ENCODE assay signal across 8 mouse cellular contexts in the genomic region with DNA sequence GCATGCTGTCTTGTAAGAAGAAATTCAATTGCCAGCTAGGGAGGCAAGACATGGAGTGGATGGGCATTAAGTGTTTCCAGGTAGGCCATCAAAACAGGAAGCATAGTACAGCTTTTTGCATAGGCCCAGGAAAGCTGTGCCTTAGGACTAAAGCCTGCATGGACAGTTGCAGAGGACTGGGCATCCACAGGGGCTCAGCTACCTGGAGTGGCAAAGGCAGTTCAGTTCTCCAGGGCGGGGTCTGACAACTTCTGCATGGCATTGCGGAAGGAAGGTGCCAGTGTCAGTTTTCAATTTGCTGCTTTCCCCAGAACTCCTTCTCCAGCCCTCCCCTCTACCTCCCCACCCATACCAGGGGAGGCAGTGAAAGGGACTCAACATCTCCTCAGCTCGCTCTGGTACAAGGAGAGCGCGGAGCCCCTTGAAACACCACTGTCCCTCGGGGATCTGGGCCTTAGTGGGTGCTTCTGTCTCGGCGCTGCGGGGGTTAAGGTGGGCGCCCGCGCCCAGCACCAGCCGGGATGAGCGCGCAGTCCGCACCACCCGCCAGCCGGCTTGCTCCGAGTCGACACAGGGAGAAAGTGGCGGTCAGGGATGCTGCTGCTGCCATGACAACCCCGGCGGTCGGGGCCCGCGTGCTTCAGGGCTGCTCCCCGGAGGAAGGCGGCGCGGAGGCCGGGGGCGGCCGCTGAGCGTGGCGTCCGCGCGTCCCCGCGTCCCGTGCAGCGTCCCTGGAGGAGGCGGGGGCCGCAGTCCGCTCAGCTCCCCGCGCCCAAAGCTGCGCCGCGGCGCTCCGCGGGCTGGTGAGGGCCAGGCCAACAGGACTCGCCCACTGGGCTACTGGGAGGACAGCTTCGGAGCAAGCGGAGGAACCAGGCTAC.
DNase-seq lines count a peak whose midpoint lies in the region; ATAC-seq lines count a peak whose summit lies in the region.

No protein-coding gene starts in this region.

- H3K4me2 ChIP-seq in midbrain, embryonic 13.5 days (replicated peaks): peak overlapping the region; percentile 85

- no peaks in the 10 kb centered on the region for H3K9me3 ChIP-seq in midbrain, embryonic 13.5 days

- peaks cover 24% of the 10 kb centered on the region for H3K4me1 ChIP-seq in midbrain, embryonic 13.5 days (replicated peaks)

- H3K36me3 ChIP-seq in midbrain, embryonic 13.5 days: no peaks in the 10 kb centered on the region

- peak; percentile 94 for ATAC-seq in midbrain, embryonic 13.5 days

- WGBS in midbrain, embryonic 13.5 days: under 1% methylated on average over 55 of the region's 56 CpGs

- peak; percentile 6 for DNase-seq in ovary, postnatal 10 days (ENCODE audit: low spot score)
- DNase-seq in ovary, postnatal 14 days (ENCODE audit: low spot score): no peak
- peak; percentile 31 to 58 for DNase-seq in cerebellum, postnatal 4 days (ENCODE audit: low spot score in 2 of 2)
- peak; percentile 9 for DNase-seq in gastrocnemius, postnatal 25 days
- DNase-seq in layer of hippocampus, postnatal 25 days (ENCODE audit: extremely low spot score in 1 of 2, low spot score in 1 of 2): peak; percentile 27 to 41
- peak; percentile 47 for DNase-seq in testis, postnatal 10 days (ENCODE audit: low spot score)
- no peak for DNase-seq in thymus, postnatal 25 days

- H3K9ac ChIP-seq in midbrain, embryonic 13.5 days (replicated peaks): peak overlapping the region; percentile 67

- H3K27me3 ChIP-seq in midbrain, embryonic 13.5 days: peaks cover 21% of the 10 kb centered on the region

- H3K4me3 ChIP-seq in midbrain, embryonic 13.5 days (replicated peaks): peak overlapping the region; percentile 58

- no peak overlapping the region for H3K27ac ChIP-seq in midbrain, embryonic 13.5 days

Comparison
In these comparisons a context has a peak if more than half of its experiments do, and no peak if none do; other contexts are left out.
1. DNase-seq: peak in ovary, postnatal 10 days (single experiment), cerebellum, postnatal 4 days (2 of 2), gastrocnemius, postnatal 25 days (single experiment), layer of hippocampus, postnatal 25 days (2 of 2) and testis, postnatal 10 days (single experiment); none in ovary, postnatal 14 days (single experiment) and thymus, postnatal 25 days (single experiment).